Mouse (Mus musculus): ENCODE measurements around the gene St8sia1.

DNA sequence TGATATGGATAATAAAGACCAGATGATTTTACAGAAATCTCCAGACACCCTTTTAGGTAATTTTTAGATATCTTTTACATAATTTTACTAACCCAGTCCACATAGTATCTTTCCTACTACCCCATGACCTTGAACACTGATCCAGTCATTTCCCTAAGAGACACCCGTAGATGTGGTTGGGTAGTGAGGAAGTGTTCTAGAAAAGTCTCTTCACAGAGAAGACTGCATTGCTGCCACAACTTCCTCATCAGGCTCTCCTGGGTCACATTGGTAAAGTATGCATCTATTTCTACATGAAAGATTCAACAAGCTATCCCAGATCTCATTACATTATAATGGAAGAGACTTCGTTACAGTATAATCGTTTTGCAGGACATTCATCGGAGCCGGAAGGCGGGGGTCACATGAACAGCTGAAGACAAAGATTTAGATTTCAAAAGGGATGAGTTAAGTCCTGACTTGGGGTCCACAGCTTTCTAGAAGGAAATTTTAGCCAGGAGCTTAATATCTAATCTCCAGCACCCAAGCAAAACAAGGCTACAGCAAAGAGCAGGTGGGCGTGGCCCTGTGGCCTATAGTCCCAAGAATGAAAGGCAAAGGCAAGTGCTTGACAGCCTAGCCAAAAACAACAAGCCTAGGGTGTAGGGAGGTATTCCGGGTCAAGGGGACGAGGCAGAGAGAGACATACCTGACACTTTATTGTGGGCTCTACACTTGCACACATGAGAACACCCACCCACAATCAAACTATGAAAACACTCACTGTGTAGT is 75.1 kb downstream of the St8sia1 start:
- TF ChIP-seq CTCF (IDR thresholded peaks at IDR 0.05; ENCODE audit: extremely low read depth, insufficient read depth, insufficient read length, insufficient replicate concordance) (no peak), POLR2A (IDR thresholded peaks at IDR 0.05; ENCODE audit: low read depth, low read length) (no peak)

Measured in spleen, adult 2 months (tissue).